Mouse (Mus musculus) kidney, embryonic 14.5 days (tissue): ENCODE data around the gene Krt14. TPM values are rescaled to one million over a fixed set of nuclear protein-coding genes. Genes with fewer than 3 reads are reported as not detected.

Experiments
- polyA plus RNA-seq: library from polyadenylated mRNA; unstranded; fragments of >200 nt; fragmentation: Nextera tagmentation; extraction: Ambion mirVana; gene quantifications from 2 replicates; pipeline ENCODE4 v1.2.1, GENCODE M21; 2014

Gene Krt14
- polyA plus RNA-seq, 1 experiment from 2014 or later = not detected

Other genes with a start within 250 kb of the Krt14 start
- gene Krtap29-1, start 228.5 kb downstream of the Krt14 start, polyA plus RNA-seq = not detected in 2 replicates
- not detected in 2 replicates for gene Krtap16-1, start 221.0 kb downstream of the Krt14 start, polyA plus RNA-seq
- gene Krtap17-1, start 213.6 kb downstream of the Krt14 start, polyA plus RNA-seq = not detected in 2 replicates
- not detected in 2 replicates for gene Krt33a, start 191.3 kb downstream of the Krt14 start, polyA plus RNA-seq
- gene Krt33b, start 177.7 kb downstream of the Krt14 start, polyA plus RNA-seq = not detected in 2 replicates
- 0.11 TPM in 1 of 2 replicates, not detected in the other for gene Krt34, start 166.0 kb downstream of the Krt14 start, polyA plus RNA-seq
- not detected in 2 replicates for gene Krt31, start 157.0 kb downstream of the Krt14 start, polyA plus RNA-seq
- not detected in 2 replicates for gene Krt32, start 119.3 kb downstream of the Krt14 start, polyA plus RNA-seq
- gene Krt35, start 111.3 kb downstream of the Krt14 start, polyA plus RNA-seq = not detected in 2 replicates
- gene Krt36, start 101.9 kb downstream of the Krt14 start, polyA plus RNA-seq = 1.4 and 1.5 TPM in 2 replicates
- not detected in 2 replicates for gene Krt13, start 86.0 kb downstream of the Krt14 start, polyA plus RNA-seq
- 0.96 and 1.2 TPM in 2 replicates for gene Krt15, start 71.6 kb downstream of the Krt14 start, polyA plus RNA-seq
- gene Krt19, start 58.9 kb downstream of the Krt14 start, polyA plus RNA-seq = 24.2 and 31.4 TPM in 2 replicates
- gene Krt9, start 14.3 kb downstream of the Krt14 start, polyA plus RNA-seq = not detected in 2 replicates
- not detected in 2 replicates for gene Krt16, start 41.4 kb upstream of the Krt14 start, polyA plus RNA-seq
- gene Krt17, start 53.5 kb upstream of the Krt14 start, polyA plus RNA-seq = 0.13 and 0.14 TPM in 2 replicates
- gene Krt42, start 62.3 kb upstream of the Krt14 start, polyA plus RNA-seq = not detected in 2 replicates
- gene Eif1, start 112.3 kb upstream of the Krt14 start, polyA plus RNA-seq = 1,744 and 1,749 TPM in 2 replicates
- gene Gast, start 126.9 kb upstream of the Krt14 start, polyA plus RNA-seq = not detected in 2 replicates
- gene Hap1, start 148.6 kb upstream of the Krt14 start, polyA plus RNA-seq = 6.0 and 6.3 TPM in 2 replicates
- 66.8 and 84.7 TPM in 2 replicates for gene Jup, start 190.2 kb upstream of the Krt14 start, polyA plus RNA-seq
- gene P3h4, start 207.3 kb upstream of the Krt14 start, polyA plus RNA-seq = 59.7 and 63.3 TPM in 2 replicates
- 75.4 and 113 TPM in 2 replicates for gene Fkbp10, start 208.1 kb upstream of the Krt14 start, polyA plus RNA-seq
- 100 and 112 TPM in 2 replicates for gene Nt5c3b, start 234.3 kb upstream of the Krt14 start, polyA plus RNA-seq
- 0.61 and 0.68 TPM in 2 replicates for gene Klhl10, start 234.4 kb upstream of the Krt14 start, polyA plus RNA-seq